Mouse (Mus musculus) cerebellum, adult 18-20 months (tissue): ENCODE measurements around the gene Gm5624.
"Not testable (repeated sequence)": the region's sequence is repeated elsewhere in the genome, so short reads cannot be mapped to it uniquely, and the experiment has no call there.

ENCODE experiments used
- DNase-seq, 2 experiments: peaks; one replicate each; pipeline ENCODE4 v3.0.0; 2021

Gene Gm5624

GRCm38 (mm10) chr14:44627737-44628136, at the start of gene Gm5624:
Gene Gm5624 (minus strand): TSS chr14:44627938.
- DNase-seq, result not testable (repeated sequence)

DNA sequence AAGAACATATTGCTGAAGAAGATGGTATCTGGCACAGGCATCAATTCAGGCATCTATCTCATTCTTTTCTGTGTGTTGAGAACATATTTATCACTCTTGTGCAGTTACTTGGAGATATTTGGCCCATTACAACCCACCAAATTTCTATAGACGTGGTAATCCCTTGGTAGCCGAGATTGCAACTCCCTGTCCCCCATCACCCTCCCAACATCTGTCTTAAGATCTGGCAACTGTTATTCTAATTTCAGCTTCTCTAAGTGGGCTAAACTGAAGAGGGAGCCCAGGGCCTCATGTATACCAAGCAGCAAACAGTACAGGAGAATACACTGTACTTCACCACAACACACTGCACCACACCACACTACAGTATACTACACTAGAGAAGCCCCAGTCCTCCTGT, 36.0 kb downstream of the Gm5624 start:
- DNase-seq, result not testable (repeated sequence)

- DNase-seq, result not testable (repeated sequence)
These were observed 44.9 kb downstream of the Gm5624 start, which contains the start of gene Gm8247 for GRCm38 (mm10) chr14:44582853-44583252. Gene Gm8247 (plus strand): TSS chr14:44583153.

- DNase-seq, result not testable (repeated sequence)
These were observed 79.8 kb downstream of the Gm5624 start for GRCm38 (mm10) chr14:44547961-44548360.

GRCm38 (mm10) chr14:44517976-44518375, 109.8 kb downstream of the Gm5624 start, which contains the start of gene Gm17093:
Gene Gm17093 (plus strand): TSS chr14:44518276.
- DNase-seq, result not testable (repeated sequence)
